Mouse (Mus musculus): ENCODE measurements around the gene Lrrc38. TPM values are rescaled to one million over a fixed set of nuclear protein-coding genes. Genes with fewer than 3 reads are reported as not detected.
"Not testable (repeated sequence)": the region's sequence is repeated elsewhere in the genome, so short reads cannot be mapped to it uniquely, and the experiment has no call there.

The Lrrc38 gene
- under 1 TPM in 1 of 2 experiments, not detected in 1; 0.14 TPM for total RNA-seq (2021)

- intact Hi-C loops (cut with DNase I) = no loop called here
- DNase-seq = peak in 1 of 2 experiments; percentile 17
These were observed at the start of gene Lrrc38 for GRCm38 (mm10) chr4:143349484-143349906. Gene Lrrc38, plus strand, starts transcription at chr4:143349757.

GRCm38 (mm10) chr4:143300113-143300688, 49.4 kb upstream of the Lrrc38 start:
- intact Hi-C loops (cut with DNase I) = no loop called here
- DNase-seq = no peak

GRCm38 (mm10) chr4:143301042-143301441, 48.5 kb upstream of the Lrrc38 start:
- intact Hi-C loops (cut with DNase I) = no loop called here
- no peak for DNase-seq

- intact Hi-C loops (cut with DNase I) = no loop called here
These were observed 47.7 kb upstream of the Lrrc38 start for GRCm38 (mm10) chr4:143301875-143302274.

GRCm38 (mm10) chr4:143302279-143302890, 47.2 kb upstream of the Lrrc38 start:
- no peak for DNase-seq
- intact Hi-C loops (cut with DNase I) = no loop called here

More at GRCm38 (mm10) chr4:143301875-143302274, 47.7 kb upstream of the Lrrc38 start:
- DNase-seq = no peak

GRCm38 (mm10) chr4:143305031-143305430, 44.5 kb upstream of the Lrrc38 start:
- intact Hi-C loops (cut with DNase I) = no loop called here
- DNase-seq = no peak

GRCm38 (mm10) chr4:143305987-143306772, 43.4 kb upstream of the Lrrc38 start:
- no peak for DNase-seq
- intact Hi-C loops (cut with DNase I) = no loop called here

GRCm38 (mm10) chr4:143311341-143311740, 38.2 kb upstream of the Lrrc38 start:
- intact Hi-C loops (cut with DNase I) = no loop called here
- peak in 1 of 2 experiments; percentile 40 for DNase-seq

GRCm38 (mm10) chr4:143313299-143313698, 36.3 kb upstream of the Lrrc38 start:
- intact Hi-C loops (cut with DNase I) = no loop called here
- no peak for DNase-seq

GRCm38 (mm10) chr4:143324176-143324924, 25.2 kb upstream of the Lrrc38 start:
- intact Hi-C loops (cut with DNase I) = loop anchor here (10.0 kb wide), 1 partner anchor 70 kb away; no protein-coding TSS in a partner anchor
- DNase-seq = no peak

GRCm38 (mm10) chr4:143324925-143325624, 24.5 kb upstream of the Lrrc38 start:
- no peak for DNase-seq
- intact Hi-C loops (cut with DNase I) = loop anchor here (1.0 to 10.0 kb wide), 2 partner anchors 55 to 70 kb away; no protein-coding TSS in a partner anchor

GRCm38 (mm10) chr4:143325625-143325941, 24.0 kb upstream of the Lrrc38 start:
- intact Hi-C loops (cut with DNase I) = loop anchor here (1.0 to 10.0 kb wide), 2 partner anchors 55 to 71 kb away; no protein-coding TSS in a partner anchor
- DNase-seq = peak; percentile 74 to 86

GRCm38 (mm10) chr4:143330566-143330965, 19.0 kb upstream of the Lrrc38 start:
- DNase-seq = no peak
- intact Hi-C loops (cut with DNase I) = no loop called here

GRCm38 (mm10) chr4:143331787-143332186, 17.8 kb upstream of the Lrrc38 start:
- intact Hi-C loops (cut with DNase I) = no loop called here
- no peak for DNase-seq

- intact Hi-C loops (cut with DNase I) = no loop called here
- DNase-seq = no peak
These were observed 15.4 kb upstream of the Lrrc38 start for GRCm38 (mm10) chr4:143334145-143334544.

GRCm38 (mm10) chr4:143334995-143335394, 14.6 kb upstream of the Lrrc38 start:
- DNase-seq = peak in 1 of 2 experiments; percentile 6
- intact Hi-C loops (cut with DNase I) = no loop called here

GRCm38 (mm10) chr4:143336096-143336495, 13.5 kb upstream of the Lrrc38 start:
- DNase-seq = no peak
- intact Hi-C loops (cut with DNase I) = no loop called here

- no peak for DNase-seq
- intact Hi-C loops (cut with DNase I) = no loop called here
These were observed 9.7 kb upstream of the Lrrc38 start for GRCm38 (mm10) chr4:143339808-143340207.

- DNase-seq = no peak
- intact Hi-C loops (cut with DNase I) = no loop called here
These were observed 8.1 kb upstream of the Lrrc38 start for GRCm38 (mm10) chr4:143341470-143341869.

GRCm38 (mm10) chr4:143345491-143345890, 4.1 kb upstream of the Lrrc38 start:
- DNase-seq; intact Hi-C loops (cut with DNase I): not testable (repeated sequence)

Measured in heart, postnatal 36 days (tissue).